Mouse (Mus musculus): ENCODE measurements around the gene Ldb3.

- TF ChIP-seq CTCF (IDR thresholded peaks at IDR 0.05; ENCODE audit: low read depth) (peak; percentile 25), EP300 (IDR thresholded peaks at IDR 0.05; ENCODE audit: low read depth) (no peak)
Measured at GRCm38 (mm10) chr14:34562393-34562792, 26.1 kb downstream of the Ldb3 start.
